Mouse (Mus musculus): ENCODE results near the gene Cbfa2t3. TPM values are rescaled to one million over a fixed set of nuclear protein-coding genes. Genes with fewer than 3 reads are reported as not detected.

Gene Cbfa2t3
- polyA plus RNA-seq, 1 experiment from 2014 or later: 3.6 TPM

DNA sequence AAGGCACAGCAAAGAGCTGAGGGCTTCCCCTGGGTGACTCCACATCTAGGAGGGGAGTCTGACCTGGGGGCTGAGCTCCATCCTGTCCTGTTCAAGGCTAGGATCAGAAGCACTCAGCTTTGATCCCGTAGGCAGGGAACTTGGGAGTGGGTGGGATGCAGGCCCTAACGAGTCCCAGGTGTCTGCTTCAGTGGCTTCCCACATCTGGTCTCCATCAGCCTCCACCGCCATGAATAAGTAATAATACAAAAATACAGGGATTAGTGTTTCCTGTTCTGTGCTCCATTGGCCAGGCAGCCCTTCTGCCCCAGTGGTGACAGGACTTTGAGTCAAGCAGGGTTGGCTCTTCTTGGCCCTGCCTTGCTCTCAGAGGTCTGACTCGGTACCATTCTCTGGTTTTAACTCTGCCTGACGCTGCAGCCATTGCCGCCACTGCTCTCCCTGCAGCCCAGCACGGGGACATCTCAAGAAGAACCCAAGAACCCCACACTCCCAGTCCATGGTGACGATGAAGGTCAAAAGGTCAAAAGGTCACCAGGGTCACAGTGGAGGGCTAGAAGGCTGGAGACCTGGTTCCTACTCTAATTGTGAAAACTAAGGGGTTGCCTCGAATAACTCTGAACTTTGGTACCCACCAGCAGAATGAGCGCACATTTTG lies 40.6 kb downstream of the Cbfa2t3 start:
- 55% methylated on average over 10 of the region's 10 CpGs for WGBS
- Histone ChIP-seq H3K4me1 (peaks cover 78% of the 10 kb centered on the region), H3K36me3 (no peaks in the 10 kb centered on the region), H3K27me3 (no peaks in the 10 kb centered on the region), H3K27ac (peak overlapping the region; percentile 32; the same call in 1 of the 2 replicates), H3K9me3 (replicated peaks) (no peaks in the 10 kb centered on the region), H3K4me2 (no peak overlapping the region), H3K9ac (no peak overlapping the region), H3K4me3 (replicated peaks) (no peak overlapping the region)
- ATAC-seq (replicated peaks; ENCODE audit: low FRiP score): no peak

DNA sequence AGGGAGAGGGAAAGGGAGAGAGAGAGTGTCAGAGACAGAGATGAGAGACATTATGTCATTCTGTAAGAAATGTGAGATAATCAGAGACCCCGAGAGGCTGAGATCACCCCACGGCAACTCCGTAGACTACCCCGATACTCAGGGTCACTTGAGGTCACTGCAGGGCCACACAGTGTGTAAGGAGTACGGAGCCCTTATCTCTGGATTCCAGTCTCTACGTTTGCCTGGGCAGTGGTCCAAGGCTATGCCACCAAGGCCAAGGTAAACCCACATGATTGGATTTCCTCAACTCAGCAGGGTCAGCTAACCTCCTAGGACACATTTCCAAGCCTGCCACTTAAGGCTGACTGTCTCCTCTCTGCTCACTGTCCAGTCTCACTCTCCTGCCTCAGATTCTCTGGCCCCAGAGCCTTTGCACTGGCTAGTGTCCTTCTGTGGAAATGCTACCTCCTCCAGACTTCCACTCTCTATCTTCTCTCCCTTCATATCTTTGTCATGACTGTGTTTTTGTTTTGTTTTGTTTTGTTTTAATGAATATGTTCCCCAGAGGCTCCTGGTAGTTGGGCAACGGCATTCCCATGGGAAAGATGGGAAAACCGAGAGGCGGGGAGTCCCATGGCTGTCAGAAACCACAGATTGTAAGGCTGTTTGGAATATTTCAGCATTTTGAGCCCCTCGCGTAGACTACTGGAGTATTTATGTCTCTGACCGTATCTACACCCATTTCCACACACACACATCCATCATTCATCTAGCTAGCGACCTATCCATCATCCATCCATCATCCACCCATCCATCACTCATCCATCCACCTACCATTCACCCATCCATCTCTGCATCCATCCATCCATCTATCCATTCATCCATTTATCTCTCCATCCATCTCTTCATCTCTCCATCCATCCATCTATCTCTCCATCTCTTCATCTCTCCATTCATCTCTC lies 42.6 kb downstream of the Cbfa2t3 start:
- Histone ChIP-seq H3K27me3 (no peaks in the 10 kb centered on the region), H3K4me2 (no peak overlapping the region), H3K36me3 (no peaks in the 10 kb centered on the region), H3K9me3 (replicated peaks) (no peaks in the 10 kb centered on the region), H3K4me1 (peaks cover 64% of the 10 kb centered on the region), H3K4me3 (replicated peaks) (no peak overlapping the region), H3K9ac (no peak overlapping the region), H3K27ac (0 out of 2 replicates have a peak overlapping the region, but pooled peaks have one; percentile 37)
- no peak for ATAC-seq (replicated peaks; ENCODE audit: low FRiP score)
- WGBS: 70% methylated on average over 13 of the region's 13 CpGs

DNA sequence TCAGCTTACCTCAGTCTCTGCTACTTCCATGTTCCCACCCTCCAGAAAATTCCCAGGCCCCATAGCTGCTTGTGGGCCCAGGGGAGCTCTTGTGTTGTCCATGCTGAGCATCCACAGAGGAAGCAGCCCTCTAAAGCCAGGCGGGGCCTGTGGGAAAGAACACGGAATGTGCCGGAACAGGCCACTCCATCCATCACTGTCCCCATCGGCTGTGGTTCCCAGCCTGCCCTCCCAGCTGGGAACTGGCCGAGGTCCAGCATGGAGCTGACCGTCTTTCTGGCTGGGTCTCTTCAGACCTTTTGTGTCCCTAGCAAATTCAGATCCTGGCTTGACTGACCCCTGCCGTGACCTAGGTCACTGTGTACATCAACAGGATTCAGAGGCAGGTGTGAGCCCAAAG lies 44.1 kb downstream of the Cbfa2t3 start:
- Histone ChIP-seq H3K4me1 (peaks cover 56% of the 10 kb centered on the region), H3K27ac (peak overlapping the region; percentile 37; the same call in 1 of the 2 replicates), H3K9ac (no peak overlapping the region), H3K36me3 (no peaks in the 10 kb centered on the region), H3K4me3 (replicated peaks) (no peak overlapping the region), H3K27me3 (no peaks in the 10 kb centered on the region), H3K9me3 (replicated peaks) (no peaks in the 10 kb centered on the region), H3K4me2 (no peak overlapping the region)
- 47% methylated on average over 7 of the region's 7 CpGs for WGBS
- ATAC-seq (replicated peaks; ENCODE audit: low FRiP score): peak; percentile 37; the same call in 1 of the 2 replicates

DNA sequence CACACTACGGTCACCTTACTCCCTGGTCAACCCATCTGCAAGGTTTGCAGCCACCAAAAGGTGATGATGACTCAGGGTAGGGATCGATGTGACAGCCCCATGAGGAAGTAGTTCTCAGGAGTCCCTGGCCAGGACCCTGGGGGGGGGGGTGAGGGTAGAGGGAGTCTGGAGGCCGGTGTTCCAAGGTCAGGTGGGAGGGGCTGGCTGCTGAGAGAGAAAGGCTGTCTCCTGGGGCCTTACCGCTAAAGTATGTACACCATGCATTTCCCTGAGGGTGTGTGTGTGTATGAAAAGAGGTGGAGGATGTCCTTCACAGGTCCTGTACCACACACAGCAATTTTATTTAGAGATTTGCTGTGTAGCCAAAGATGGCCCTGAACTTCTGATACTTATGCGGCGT lies 46.3 kb downstream of the Cbfa2t3 start:
- ATAC-seq (replicated peaks; ENCODE audit: low FRiP score): no peak
- H3K27ac ChIP-seq: no peak overlapping the region
- 69% methylated on average over 6 of the region's 6 CpGs for WGBS
- H3K9ac ChIP-seq: no peak overlapping the region
- no peak overlapping the region for H3K4me2 ChIP-seq
- no peaks in the 10 kb centered on the region for H3K9me3 ChIP-seq (replicated peaks)
- no peak overlapping the region for H3K4me3 ChIP-seq (replicated peaks)
- H3K36me3 ChIP-seq: no peaks in the 10 kb centered on the region
- H3K27me3 ChIP-seq: no peaks in the 10 kb centered on the region
- peaks cover 48% of the 10 kb centered on the region for H3K4me1 ChIP-seq

DNA sequence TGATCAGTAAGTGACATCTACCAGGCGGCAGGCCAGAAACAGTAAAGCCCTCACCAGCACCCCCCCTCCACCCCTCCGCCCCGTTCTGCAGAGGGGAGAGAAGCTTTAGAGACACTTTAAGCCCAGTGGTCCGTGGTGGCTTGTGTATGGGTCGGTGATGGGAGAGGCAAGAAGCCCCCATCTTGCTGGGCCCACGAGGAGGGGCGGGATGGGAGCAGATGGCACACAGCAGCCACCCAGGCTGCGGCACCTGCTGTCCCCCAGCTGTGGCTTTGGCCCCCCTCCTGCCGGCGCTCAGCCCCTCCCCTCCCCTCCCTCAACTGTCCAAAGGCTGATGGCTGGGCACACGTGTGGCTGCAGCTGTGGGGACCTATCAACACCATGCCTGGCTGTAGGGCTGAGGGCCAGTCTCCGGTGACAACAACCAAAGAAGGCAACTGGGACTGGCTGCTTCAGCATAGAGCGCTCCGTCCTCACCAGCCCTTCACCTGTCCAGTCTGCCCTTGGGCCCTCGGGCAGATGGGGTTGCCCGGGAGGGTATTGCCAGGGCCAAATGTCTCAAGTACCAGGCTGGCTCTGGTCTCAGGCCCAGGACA lies 47.5 kb downstream of the Cbfa2t3 start:
- Histone ChIP-seq H3K27me3 (no peaks in the 10 kb centered on the region), H3K9ac (no peak overlapping the region), H3K4me2 (no peak overlapping the region), H3K36me3 (no peaks in the 10 kb centered on the region), H3K9me3 (replicated peaks) (no peaks in the 10 kb centered on the region), H3K4me1 (peaks cover 47% of the 10 kb centered on the region), H3K27ac (no peak overlapping the region), H3K4me3 (replicated peaks) (no peak overlapping the region)
- WGBS: 77% methylated on average over 16 of the region's 16 CpGs
- no peak for ATAC-seq (replicated peaks; ENCODE audit: low FRiP score)

DNA sequence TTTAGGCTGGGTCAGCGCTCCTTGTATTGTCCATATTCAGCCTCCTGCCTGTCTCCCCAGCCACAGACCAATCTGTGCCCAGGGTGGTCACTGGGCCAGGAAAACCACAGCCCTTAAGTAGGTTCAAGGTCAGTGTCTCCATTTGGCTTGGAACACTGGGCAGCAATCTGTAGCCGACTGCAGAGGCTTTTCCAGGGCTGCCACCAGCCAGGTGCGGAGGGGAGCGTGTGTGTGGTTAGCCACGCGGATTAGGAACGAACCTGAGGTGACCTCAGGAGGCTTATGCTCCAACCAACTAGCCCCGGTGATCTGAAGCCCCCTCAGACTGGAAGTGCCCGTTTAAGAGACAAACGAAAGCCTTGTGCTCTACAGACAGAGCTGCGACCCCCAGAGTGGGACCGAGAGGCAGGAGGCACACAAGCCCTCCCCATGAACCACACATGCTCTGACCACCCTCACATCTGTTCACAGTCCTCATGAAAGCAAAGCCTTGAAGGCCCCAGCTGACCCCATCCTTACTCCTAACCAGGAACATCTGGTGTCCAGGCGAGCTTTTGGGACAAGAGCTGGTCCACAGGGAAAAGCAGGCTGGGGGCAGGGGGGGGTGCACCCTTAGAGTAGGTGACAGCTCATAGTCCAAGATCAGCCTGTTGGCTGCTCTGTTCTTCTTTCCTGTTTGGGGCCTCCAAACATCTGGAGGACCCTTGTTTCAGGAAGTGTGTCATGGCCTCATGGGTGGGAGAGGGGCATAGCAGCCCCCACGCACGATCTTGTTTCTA lies 50.5 kb downstream of the Cbfa2t3 start:
- no peaks in the 10 kb centered on the region for H3K9me3 ChIP-seq (replicated peaks)
- peaks cover 17% of the 10 kb centered on the region for H3K4me1 ChIP-seq
- no peak overlapping the region for H3K27ac ChIP-seq
- WGBS: 59% methylated on average over 15 of the region's 15 CpGs
- no peak overlapping the region for H3K4me2 ChIP-seq
- no peak overlapping the region for H3K4me3 ChIP-seq (replicated peaks)
- no peak overlapping the region for H3K9ac ChIP-seq
- H3K27me3 ChIP-seq: no peaks in the 10 kb centered on the region
- no peaks in the 10 kb centered on the region for H3K36me3 ChIP-seq
- ATAC-seq (replicated peaks; ENCODE audit: low FRiP score): no peak

DNA sequence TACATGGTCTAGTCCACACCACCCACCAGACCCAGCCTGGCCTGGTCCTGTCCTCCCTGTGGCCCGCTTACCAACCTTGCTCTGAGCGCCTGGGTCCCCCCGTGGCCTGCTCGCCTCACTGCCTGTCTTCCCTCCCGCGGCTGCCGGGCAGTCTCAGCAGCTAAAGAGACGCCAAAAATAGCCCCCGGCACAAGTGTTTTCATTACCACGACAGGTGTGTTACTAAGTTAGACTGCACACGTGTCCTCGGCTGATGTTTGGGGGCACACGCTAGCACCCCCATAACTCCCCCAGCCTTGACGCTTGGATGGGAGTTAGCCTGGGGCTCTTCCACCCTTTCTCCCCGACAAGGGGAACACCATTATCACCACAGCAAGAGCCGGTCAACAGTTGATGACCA lies 52.6 kb downstream of the Cbfa2t3 start:
- no peak for ATAC-seq (replicated peaks; ENCODE audit: low FRiP score)
- H3K27ac ChIP-seq: no peak overlapping the region
- H3K27me3 ChIP-seq: no peaks in the 10 kb centered on the region
- H3K4me2 ChIP-seq: no peak overlapping the region
- H3K36me3 ChIP-seq: no peaks in the 10 kb centered on the region
- H3K4me3 ChIP-seq (replicated peaks): no peak overlapping the region
- no peak overlapping the region for H3K9ac ChIP-seq
- peaks cover 22% of the 10 kb centered on the region for H3K4me1 ChIP-seq
- WGBS: 85% methylated on average over 16 of the region's 16 CpGs
- no peaks in the 10 kb centered on the region for H3K9me3 ChIP-seq (replicated peaks)

DNA sequence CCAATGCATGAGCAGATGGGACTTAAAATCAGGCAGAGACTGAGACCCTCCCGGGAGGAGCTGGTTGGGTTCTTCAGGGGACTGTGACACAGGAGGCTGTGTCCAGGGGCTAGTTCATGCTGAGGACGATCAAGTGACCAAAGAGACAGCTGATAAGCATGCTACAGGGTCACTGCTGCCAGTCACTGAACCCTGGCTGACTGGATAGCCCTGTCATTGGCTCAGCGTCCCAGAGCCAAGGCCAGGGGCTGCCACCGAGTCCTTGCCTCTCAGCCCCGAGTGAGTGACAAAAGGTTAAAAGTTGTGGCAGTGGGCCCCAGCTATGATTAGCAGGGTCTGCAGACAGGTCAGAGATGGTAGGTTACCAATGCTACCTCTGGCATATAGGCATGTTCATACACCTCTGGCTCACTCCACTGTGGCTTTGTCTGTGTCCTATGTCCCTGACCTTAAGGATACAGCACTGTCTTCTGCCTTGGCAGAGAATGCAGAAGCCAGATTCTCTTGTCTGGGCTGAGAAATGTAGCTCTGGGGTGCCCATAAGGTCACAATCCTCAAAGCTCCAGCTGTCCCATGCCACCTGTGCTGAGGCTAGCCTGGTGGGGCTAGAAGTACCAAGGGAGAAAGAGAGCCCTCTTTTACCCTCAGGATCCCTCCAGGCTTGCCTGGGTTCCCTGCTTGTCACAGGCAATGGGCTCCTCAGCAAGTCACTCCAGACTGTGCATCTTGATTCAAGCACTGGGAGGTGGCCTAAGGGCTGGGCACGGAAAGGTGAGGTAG lies 54.5 kb downstream of the Cbfa2t3 start:
- H3K9ac ChIP-seq: no peak overlapping the region
- H3K4me1 ChIP-seq: peaks cover 31% of the 10 kb centered on the region
- WGBS: 66% methylated on average over 6 of the region's 6 CpGs
- no peaks in the 10 kb centered on the region for H3K36me3 ChIP-seq
- no peak overlapping the region for H3K4me3 ChIP-seq (replicated peaks)
- no peak overlapping the region for H3K27ac ChIP-seq
- no peaks in the 10 kb centered on the region for H3K9me3 ChIP-seq (replicated peaks)
- H3K4me2 ChIP-seq: no peak overlapping the region
- no peaks in the 10 kb centered on the region for H3K27me3 ChIP-seq
- ATAC-seq (replicated peaks; ENCODE audit: low FRiP score): no peak

DNA sequence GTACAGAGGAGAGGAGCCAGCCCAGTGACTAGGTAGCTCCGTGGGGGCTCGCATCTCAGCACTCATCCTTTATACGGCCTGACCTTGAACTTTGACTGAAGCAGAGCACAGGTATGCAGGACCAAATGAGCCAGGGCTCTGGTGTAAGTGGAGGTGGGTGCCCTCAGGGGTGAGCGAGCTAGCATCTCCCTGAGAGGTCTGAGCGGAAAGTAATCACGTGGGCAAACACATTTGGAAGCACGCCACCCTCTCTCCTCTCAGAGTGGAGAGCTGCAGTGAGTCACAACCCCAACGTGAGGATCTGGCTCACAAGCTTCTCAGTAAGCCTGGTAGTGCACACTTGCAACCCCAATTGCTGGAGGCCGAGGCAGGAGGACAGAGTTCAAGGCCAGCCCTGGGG lies 56.8 kb downstream of the Cbfa2t3 start:
- Histone ChIP-seq H3K27ac (no peak overlapping the region), H3K4me3 (replicated peaks) (no peak overlapping the region), H3K9ac (no peak overlapping the region), H3K4me2 (no peak overlapping the region), H3K36me3 (no peaks in the 10 kb centered on the region), H3K27me3 (no peaks in the 10 kb centered on the region), H3K9me3 (replicated peaks) (no peaks in the 10 kb centered on the region), H3K4me1 (peaks cover 31% of the 10 kb centered on the region)
- 57% methylated on average over 9 of the region's 9 CpGs for WGBS
- no peak for ATAC-seq (replicated peaks; ENCODE audit: low FRiP score)

DNA sequence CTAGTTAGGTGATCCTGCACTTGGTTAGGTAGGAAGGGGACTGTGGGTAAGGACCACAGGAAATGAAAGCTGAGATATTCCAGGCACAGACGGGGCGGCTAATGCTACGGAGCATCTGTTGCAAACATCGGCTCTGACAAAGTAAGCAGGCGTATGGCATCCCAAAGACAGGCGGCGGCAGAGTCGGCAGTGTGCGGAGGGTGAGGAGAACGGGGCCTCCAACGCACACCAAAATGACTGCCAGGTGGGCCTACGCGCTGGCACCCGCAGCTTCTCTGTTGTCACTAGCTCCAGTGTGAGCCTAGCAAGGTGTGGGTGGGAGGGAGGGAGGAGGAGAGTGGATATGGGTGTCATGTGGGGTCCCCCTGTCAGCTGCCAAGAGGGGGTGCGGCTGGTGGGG lies 57.5 kb downstream of the Cbfa2t3 start:
- Histone ChIP-seq H3K4me1 (peaks cover 36% of the 10 kb centered on the region), H3K27me3 (no peaks in the 10 kb centered on the region), H3K4me3 (replicated peaks) (no peak overlapping the region), H3K9me3 (replicated peaks) (no peaks in the 10 kb centered on the region), H3K36me3 (no peaks in the 10 kb centered on the region), H3K4me2 (no peak overlapping the region), H3K27ac (no peak overlapping the region), H3K9ac (no peak overlapping the region)
- no peak for ATAC-seq (replicated peaks; ENCODE audit: low FRiP score)
- WGBS: 83% methylated on average over 15 of the region's 15 CpGs

DNA sequence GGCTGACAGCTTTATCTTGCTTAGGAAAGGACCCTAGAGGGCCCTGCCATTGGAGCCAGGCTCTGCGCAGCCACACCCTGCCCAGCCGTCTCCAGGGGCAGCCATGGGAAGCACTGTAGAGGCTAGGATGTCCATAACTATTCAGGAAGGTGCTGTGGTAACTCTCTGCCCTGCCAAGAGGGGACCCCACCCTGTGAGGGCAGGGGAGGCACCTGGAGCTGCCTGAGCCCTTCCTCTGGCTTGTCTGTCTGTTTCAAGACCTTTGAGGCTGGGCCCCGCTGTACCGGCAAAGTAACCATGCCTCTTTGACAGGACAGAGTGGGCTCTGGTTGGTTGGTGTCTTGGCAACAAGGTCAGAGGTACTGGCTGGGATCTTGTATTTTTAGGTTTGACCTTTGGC lies 58.1 kb downstream of the Cbfa2t3 start:
- WGBS: 85% methylated on average over 4 of the region's 4 CpGs
- Histone ChIP-seq H3K27ac (no peak overlapping the region), H3K27me3 (no peaks in the 10 kb centered on the region), H3K36me3 (no peaks in the 10 kb centered on the region), H3K9ac (no peak overlapping the region), H3K4me3 (replicated peaks) (no peak overlapping the region), H3K4me2 (no peak overlapping the region), H3K4me1 (peaks cover 41% of the 10 kb centered on the region), H3K9me3 (replicated peaks) (no peaks in the 10 kb centered on the region)
- no peak for ATAC-seq (replicated peaks; ENCODE audit: low FRiP score)
